Mouse (Mus musculus) heart, postnatal 25 days (tissue): ENCODE data around the gene Hnrnpa3. TPM values are rescaled to one million over a fixed set of nuclear protein-coding genes. Genes with fewer than 3 reads are reported as not detected.
A peak's percentile ranks its signal among the peaks of the same experiment; 100 is the strongest.
"Not testable (repeated sequence)": the region's sequence is repeated elsewhere in the genome, so short reads cannot be mapped to it uniquely, and the experiment has no call there.

Experiments
- DNase-seq: peaks from one replicate; pipeline ENCODE4 v3.0.0; 2022; ENCODE audit warnings: low spot score
- intact Hi-C: fragments of 180-260 bp; cut with DNase I; formaldehyde crosslinking; loops from one replicate; pipeline ENCODE4 v1.15.1; 2025
- total RNA-seq, 2 experiments: library from RNA; stranded (reverse); gene quantifications; 2 replicates each; pipeline ENCODE4 v1.2.3; 2021

The Hnrnpa3 gene
- total RNA-seq, 2 experiments from 2014 or later, result 159 to 193 TPM

DNA sequence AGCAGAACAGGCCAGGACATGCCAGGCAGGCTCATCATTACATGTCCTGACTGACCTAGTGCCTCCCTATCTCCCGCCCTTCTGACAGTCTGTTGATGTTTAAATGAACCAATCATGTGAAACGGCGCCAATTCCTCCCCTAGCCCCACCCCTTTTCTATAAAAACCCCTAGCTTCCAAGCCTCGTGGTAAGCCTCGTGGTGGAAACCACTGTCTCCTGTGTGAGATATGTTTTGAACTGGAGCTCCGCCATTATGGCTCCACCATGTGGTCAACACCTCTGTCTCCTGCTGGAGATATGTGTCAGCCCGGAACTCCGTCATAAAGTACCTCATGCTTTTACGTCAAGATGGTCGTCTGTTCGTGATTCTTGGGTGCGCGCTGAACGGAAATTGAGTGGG, 24.6 kb upstream of the Hnrnpa3 start:
- intact Hi-C loops, DNase-seq: not testable (repeated sequence)

- no peak for DNase-seq
- intact Hi-C loops, result no loop called here
These were observed 22.6 kb upstream of the Hnrnpa3 start for GRCm38 (mm10) chr2:75636261-75637054.

- DNase-seq, intact Hi-C loops: not testable (repeated sequence)
These were observed 22.1 kb upstream of the Hnrnpa3 start for GRCm38 (mm10) chr2:75637055-75637304.

GRCm38 (mm10) chr2:75637361-75637760, 21.7 kb upstream of the Hnrnpa3 start:
- no peak for DNase-seq
- intact Hi-C loops, result no loop called here

DNA sequence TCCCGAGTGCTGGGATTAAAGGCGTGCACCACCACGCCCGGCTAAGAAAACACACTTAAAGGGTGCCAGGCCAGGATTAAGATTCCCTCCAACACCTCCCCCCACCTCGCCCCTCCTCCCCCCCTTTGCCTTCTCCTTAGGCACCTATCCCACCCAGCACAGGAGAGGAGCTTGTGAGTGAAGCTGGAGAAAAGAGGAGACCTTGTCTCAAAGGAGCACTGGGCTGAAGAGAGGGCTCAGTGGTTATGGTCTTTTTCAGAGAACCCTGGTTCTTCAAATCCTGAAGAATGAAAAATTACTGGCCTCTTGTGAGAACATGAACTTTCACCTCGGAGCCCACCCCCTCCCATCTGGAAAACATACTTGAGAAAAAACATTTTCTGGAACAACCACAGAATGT, 21.2 kb upstream of the Hnrnpa3 start:
- intact Hi-C loops, DNase-seq: not testable (repeated sequence)

DNA sequence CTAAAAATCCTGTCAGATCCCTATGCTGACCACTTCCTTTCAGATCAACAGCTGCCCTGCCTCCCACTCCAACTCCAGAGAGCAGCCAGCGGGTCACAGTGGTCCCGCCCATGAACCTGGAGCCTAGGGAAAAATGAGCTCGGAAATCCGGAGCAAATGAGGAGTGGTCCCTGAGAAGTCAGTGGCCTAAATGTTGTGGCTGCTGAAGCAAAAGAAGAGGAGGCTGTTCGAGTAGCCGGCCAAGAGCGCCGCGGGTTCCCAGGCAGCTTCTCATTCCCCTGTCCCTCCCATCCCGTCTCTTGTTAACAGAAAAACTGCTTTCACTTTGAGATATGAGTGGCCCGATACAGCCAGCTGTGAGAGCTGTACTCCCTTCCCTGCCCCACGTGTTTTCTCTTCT, 19.5 kb upstream of the Hnrnpa3 start:
- intact Hi-C loops, result not testable (repeated sequence)
- DNase-seq, result peak; percentile 14

- intact Hi-C loops, DNase-seq: not testable (repeated sequence)
These were observed 16.7 kb upstream of the Hnrnpa3 start for GRCm38 (mm10) chr2:75642312-75642711.

GRCm38 (mm10) chr2:75642795-75643550, 16.1 kb upstream of the Hnrnpa3 start:
- intact Hi-C loops, result no loop called here
- no peak for DNase-seq

GRCm38 (mm10) chr2:75643950-75644349, 15.1 kb upstream of the Hnrnpa3 start:
- intact Hi-C loops, result no loop called here

GRCm38 (mm10) chr2:75645251-75645650, 13.8 kb upstream of the Hnrnpa3 start:
- DNase-seq, result no peak

More at GRCm38 (mm10) chr2:75643950-75644349, 15.1 kb upstream of the Hnrnpa3 start:
- DNase-seq, result no peak

GRCm38 (mm10) chr2:75650437-75650836, 8.6 kb upstream of the Hnrnpa3 start:
- intact Hi-C loops, result no loop called here
- no peak for DNase-seq

More at GRCm38 (mm10) chr2:75645251-75645650, 13.8 kb upstream of the Hnrnpa3 start:
- intact Hi-C loops, result no loop called here

DNA sequence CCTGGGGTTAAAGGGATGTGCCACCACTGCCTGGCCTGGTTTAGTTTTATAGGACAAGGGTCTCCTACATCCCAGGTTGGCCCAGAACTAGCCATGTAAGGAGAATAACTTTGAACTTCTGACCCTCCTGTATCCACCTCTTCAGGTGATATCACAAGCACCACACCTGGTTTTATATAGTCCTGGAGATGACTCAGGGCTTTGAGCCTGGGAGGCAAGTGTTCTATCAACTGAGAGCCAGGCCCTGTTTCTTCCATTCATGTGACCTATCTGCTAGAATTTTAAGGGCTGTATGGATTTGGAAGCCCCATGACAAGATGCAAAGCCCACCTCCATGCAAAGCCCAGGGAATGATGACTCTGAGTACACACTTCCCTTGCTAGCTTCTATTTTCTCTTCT, 5.9 kb upstream of the Hnrnpa3 start:
- DNase-seq, result no peak
- intact Hi-C loops, result no loop called here

GRCm38 (mm10) chr2:75654679-75655078, 4.4 kb upstream of the Hnrnpa3 start:
- intact Hi-C loops, result loop anchor here (5.0 kb wide), 1 partner anchor 128 kb away; no protein-coding TSS in a partner anchor
- DNase-seq, result no peak

DNA sequence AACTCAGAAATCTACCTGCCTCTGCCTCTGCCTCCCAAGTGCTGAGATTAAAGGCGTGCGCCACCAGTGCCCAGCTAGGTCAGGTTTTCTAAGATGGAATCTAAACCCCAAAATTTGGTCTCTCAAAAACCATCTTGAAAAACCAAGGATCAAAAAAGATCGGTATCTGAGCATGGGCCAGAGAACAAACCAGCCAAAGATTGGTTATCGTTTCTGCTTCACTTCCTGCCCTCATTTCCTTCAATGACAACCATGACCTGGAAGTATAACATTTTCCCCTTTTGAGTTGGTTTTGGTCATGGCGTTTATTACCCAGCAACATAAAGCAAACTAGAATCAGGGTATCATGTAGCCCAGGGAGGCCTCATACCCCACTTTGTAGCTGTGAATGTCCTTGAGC, 2.1 kb upstream of the Hnrnpa3 start:
- no peak for DNase-seq
- intact Hi-C loops, result loop anchor here (5.0 kb wide), 1 partner anchor 125 kb away; no protein-coding TSS in a partner anchor

GRCm38 (mm10) chr2:75657907-75658691, 962 bp upstream of the Hnrnpa3 start:
- intact Hi-C loops, result loop anchor here (2.0 to 5.0 kb wide), 3 partner anchors 47 to 124 kb away; partner anchors contain the start of gene Nfe2l2
- DNase-seq, result no peak

DNA sequence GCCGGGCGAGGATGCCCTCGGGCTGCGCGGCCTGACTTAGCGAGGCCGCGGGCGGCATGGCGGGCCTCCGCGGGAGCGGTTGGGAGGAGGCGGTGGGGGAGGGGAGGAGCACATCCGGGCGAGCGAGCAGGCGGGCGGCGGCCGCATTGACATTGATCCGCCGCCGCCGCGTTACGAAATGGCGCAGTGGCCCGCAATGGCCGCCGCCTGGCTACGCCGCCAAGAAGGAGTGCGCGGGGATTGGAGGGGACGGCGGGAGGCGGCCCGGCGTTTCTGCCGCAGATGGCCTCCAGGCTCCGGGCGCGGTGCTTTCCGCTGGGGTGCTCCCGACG, 534 bp downstream of the Hnrnpa3 start:
- DNase-seq, result peak; percentile 83
- intact Hi-C loops, result loop anchor here (2.0 to 5.0 kb wide), 3 partner anchors 45 to 123 kb away; partner anchors contain the start of gene Nfe2l2

- intact Hi-C loops, result loop anchor here (2.0 kb wide), 1 partner anchor 18 kb away; no protein-coding TSS in a partner anchor
- DNase-seq, result no peak
These were observed 1.3 kb downstream of the Hnrnpa3 start for GRCm38 (mm10) chr2:75660255-75660948.

DNA sequence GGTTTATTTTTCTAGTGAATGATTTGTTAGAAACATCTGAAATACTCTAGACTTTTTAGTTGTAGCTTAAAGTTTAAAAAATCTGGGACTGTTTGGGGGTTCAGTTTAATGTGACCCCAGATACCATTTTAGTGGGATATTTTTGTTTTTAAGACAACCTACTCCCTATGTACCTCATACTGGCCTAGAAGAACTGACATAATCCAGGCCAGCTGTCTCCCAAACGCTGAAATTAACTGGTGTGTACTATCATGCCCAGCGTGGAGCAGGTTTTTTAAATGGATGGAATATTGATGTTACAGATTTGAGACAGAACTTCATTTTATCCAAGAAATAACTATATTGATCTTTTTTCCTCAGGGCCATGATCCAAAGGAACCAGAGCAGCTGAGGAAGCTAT, 2.0 kb downstream of the Hnrnpa3 start:
- intact Hi-C loops, result loop anchor here (2.0 kb wide), 1 partner anchor 18 kb away; no protein-coding TSS in a partner anchor
- no peak for DNase-seq
